Mouse (Mus musculus) lung, embryonic 16.5 days (tissue): ENCODE measurements around the gene AI182371. TPM values are rescaled to one million over a fixed set of nuclear protein-coding genes. Genes with fewer than 3 reads are reported as not detected.
A peak's percentile ranks its signal among the peaks of the same experiment; 100 is the strongest.

ENCODE experiments used
- ATAC-seq: fragments of 200-750 bp; cut with Nextera tagmentation; 2 replicates; pipeline ENCODE4 v1.8.0; 2017; ENCODE audit warnings: low read depth, mild to moderate bottlenecking, moderate library complexity
- H3K27ac ChIP-seq: fragments of 300-500 bp; sonication (generic); 2 replicates; pipeline ENCODE4 v1.5.1; 2014; ENCODE audit warnings: mild to moderate bottlenecking, control low read depth, low read length
- H3K27me3 ChIP-seq: fragments of 300-500 bp; sonication (generic); 2 replicates; pipeline ENCODE4 v1.6.1; 2014; ENCODE audit warnings: low read depth, low read length, mixed read lengths; ENCODE audit not compliant: control insufficient read depth, insufficient read depth
- H3K36me3 ChIP-seq: fragments of 300-500 bp; sonication (generic); 2 replicates; pipeline ENCODE4 v1.6.1; 2014; ENCODE audit warnings: low read length; ENCODE audit not compliant: control insufficient read depth, insufficient read depth
- H3K4me1 ChIP-seq: fragments of 300-500 bp; sonication (generic); replicated peaks from 2 replicates; pipeline ENCODE4 v1.6.1; 2014; ENCODE audit warnings: low read length, mixed read lengths; ENCODE audit not compliant: control insufficient read depth, insufficient read depth
- H3K4me2 ChIP-seq: fragments of 300-500 bp; sonication (generic); 2 replicates; pipeline ENCODE4 v1.6.1; 2014; ENCODE audit warnings: low read depth, low read length, control low read depth
- H3K4me3 ChIP-seq: fragments of 300-500 bp; sonication (generic); 2 replicates; pipeline ENCODE4 v1.5.1; 2014; ENCODE audit warnings: mild to moderate bottlenecking, low read length, control low read depth
- H3K9ac ChIP-seq: fragments of 300-500 bp; sonication (generic); 2 replicates; pipeline ENCODE4 v1.6.1; 2014; ENCODE audit warnings: low read length, control low read depth
- H3K9me3 ChIP-seq: fragments of 300-500 bp; sonication (generic); 2 replicates; pipeline ENCODE4 v1.6.1; 2016; ENCODE audit warnings: low read length; ENCODE audit not compliant: control insufficient read depth
- WGBS: fragments of 180-500 bp; shearing (Covaris S2); extraction: QIAGEN DNeasy Blood & Tissue Kit; methylation state at CpG from one replicate; pipeline ENCODE4 v1.1.7; 2014; 5-methylcytosine and 5-hydroxymethylcytosine counted together
- polyA plus RNA-seq: library from polyadenylated mRNA; unstranded; fragments of >200 nt; fragmentation: Nextera tagmentation; extraction: Ambion mirVana; gene quantifications from 2 replicates; pipeline ENCODE4 v1.2.1, GENCODE M21; 2015

AI182371 gene
- polyA plus RNA-seq, 1 experiment from 2014 or later = 0.65 TPM

GRCm38 (mm10) chr2:35087418-35087817 is 13.9 kb downstream of the AI182371 start:
- Histone ChIP-seq H3K4me3 (no peak overlapping the region), H3K4me2 (no peak overlapping the region), H3K27ac (no peak overlapping the region), H3K36me3 (no peaks in the 10 kb centered on the region), H3K9me3 (no peaks in the 10 kb centered on the region), H3K27me3 (no peaks in the 10 kb centered on the region), H3K4me1 (no peaks in the 10 kb centered on the region), H3K9ac (no peak overlapping the region)
- no peak for ATAC-seq
- 62% methylated on average over 4 of the region's 4 CpGs for WGBS

- Histone ChIP-seq H3K9me3 (no peaks in the 10 kb centered on the region), H3K9ac (no peak overlapping the region), H3K27ac (no peak overlapping the region), H3K36me3 (no peaks in the 10 kb centered on the region), H3K4me3 (no peak overlapping the region), H3K27me3 (no peaks in the 10 kb centered on the region), H3K4me1 (no peaks in the 10 kb centered on the region), H3K4me2 (no peak overlapping the region)
- ATAC-seq = no peak
- 59% methylated on average over 6 of the region's 6 CpGs for WGBS
Observed at GRCm38 (mm10) chr2:35079166-35079565, 22.2 kb downstream of the AI182371 start.

- 82% methylated on average over 3 of the region's 3 CpGs for WGBS
- ATAC-seq = no peak
- no peaks in the 10 kb centered on the region for H3K36me3 ChIP-seq
- H3K27ac ChIP-seq = no peak overlapping the region
- H3K9me3 ChIP-seq = no peaks in the 10 kb centered on the region; the same call in 1 of the 2 replicates
- no peaks in the 10 kb centered on the region for H3K27me3 ChIP-seq
- H3K9ac ChIP-seq = no peak overlapping the region
- no peaks in the 10 kb centered on the region for H3K4me1 ChIP-seq
- H3K4me2 ChIP-seq = no peak overlapping the region
- H3K4me3 ChIP-seq = no peak overlapping the region
Observed at GRCm38 (mm10) chr2:35074328-35074727, 27.0 kb downstream of the AI182371 start.

- peak; percentile 66 for ATAC-seq
- no peaks in the 10 kb centered on the region for H3K36me3 ChIP-seq
- H3K4me2 ChIP-seq = no peak overlapping the region
- no peak overlapping the region for H3K9ac ChIP-seq
- 39% methylated on average over 2 of the region's 2 CpGs for WGBS
- H3K4me1 ChIP-seq = no peaks in the 10 kb centered on the region
- peak overlapping the region; percentile 42 for H3K27ac ChIP-seq
- no peaks in the 10 kb centered on the region for H3K27me3 ChIP-seq
- H3K4me3 ChIP-seq = no peak overlapping the region
- no peaks in the 10 kb centered on the region; the same call in 1 of the 2 replicates for H3K9me3 ChIP-seq
Observed at GRCm38 (mm10) chr2:35072547-35072946, 28.8 kb downstream of the AI182371 start.

GRCm38 (mm10) chr2:35070275-35070674 is 31.1 kb downstream of the AI182371 start:
- Histone ChIP-seq H3K9ac (no peak overlapping the region), H3K4me2 (no peak overlapping the region), H3K27ac (no peak overlapping the region), H3K9me3 (no peaks in the 10 kb centered on the region; the same call in 1 of the 2 replicates), H3K4me1 (no peaks in the 10 kb centered on the region), H3K4me3 (no peak overlapping the region), H3K36me3 (no peaks in the 10 kb centered on the region), H3K27me3 (no peaks in the 10 kb centered on the region)
- WGBS = 71% methylated on average over 4 of the region's 4 CpGs
- no peak for ATAC-seq

GRCm38 (mm10) chr2:35069124-35069523 is 32.2 kb downstream of the AI182371 start:
- Histone ChIP-seq H3K36me3 (no peaks in the 10 kb centered on the region), H3K9me3 (no peaks in the 10 kb centered on the region; the same call in 1 of the 2 replicates), H3K4me1 (no peaks in the 10 kb centered on the region), H3K27ac (no peak overlapping the region), H3K9ac (no peak overlapping the region), H3K4me2 (no peak overlapping the region), H3K27me3 (no peaks in the 10 kb centered on the region), H3K4me3 (no peak overlapping the region)
- 89% methylated on average over 1 of the region's 1 CpGs for WGBS
- no peak for ATAC-seq

GRCm38 (mm10) chr2:35067117-35067516 is 34.2 kb downstream of the AI182371 start:
- no peak for ATAC-seq
- Histone ChIP-seq H3K27ac (no peak overlapping the region), H3K36me3 (no peaks in the 10 kb centered on the region), H3K9me3 (no peaks in the 10 kb centered on the region), H3K9ac (no peak overlapping the region), H3K4me2 (no peak overlapping the region), H3K4me1 (peaks cover 4% of the 10 kb centered on the region), H3K27me3 (no peaks in the 10 kb centered on the region), H3K4me3 (no peak overlapping the region)
- WGBS = 77% methylated on average over 11 of the region's 11 CpGs

- Histone ChIP-seq H3K4me3 (no peak overlapping the region), H3K9me3 (no peaks in the 10 kb centered on the region), H3K27ac (no peak overlapping the region), H3K9ac (no peak overlapping the region), H3K27me3 (no peaks in the 10 kb centered on the region), H3K36me3 (no peaks in the 10 kb centered on the region), H3K4me2 (no peak overlapping the region), H3K4me1 (peaks cover 4% of the 10 kb centered on the region)
- no peak for ATAC-seq
- WGBS = 89% methylated on average over 13 of the region's 13 CpGs
Observed at GRCm38 (mm10) chr2:35066525-35067082, 34.7 kb downstream of the AI182371 start.

- H3K9me3 ChIP-seq = no peaks in the 10 kb centered on the region
- H3K4me3 ChIP-seq = no peak overlapping the region
- no peak overlapping the region for H3K4me2 ChIP-seq
- peak overlapping the region; percentile 3; the same call in 1 of the 2 replicates for H3K27ac ChIP-seq
- peaks cover 6% of the 10 kb centered on the region for H3K4me1 ChIP-seq
- WGBS = 53% methylated on average over 6 of the region's 6 CpGs
- no peak for ATAC-seq
- no peaks in the 10 kb centered on the region for H3K27me3 ChIP-seq
- H3K36me3 ChIP-seq = no peaks in the 10 kb centered on the region
- no peak overlapping the region for H3K9ac ChIP-seq
Observed at GRCm38 (mm10) chr2:35063333-35064030, 37.9 kb downstream of the AI182371 start.
